Mouse (Mus musculus) thymus, adult 2 months (tissue): ENCODE data around the gene P2ry6. TPM values are rescaled to one million over a fixed set of nuclear protein-coding genes. Genes with fewer than 3 reads are reported as not detected.

ENCODE experiments used
- DNase-seq: peaks from one replicate; pipeline ENCODE4 v3.0.0; 2021
- H3K27ac ChIP-seq: fragments of 200-500 bp; 2 replicates; pipeline ENCODE4 v1.5.1; 2012; ENCODE audit warnings: low read length, control low read depth; ENCODE audit not compliant: control insufficient read depth, insufficient read depth
- H3K27me3 ChIP-seq: fragments of 200-500 bp; 2 replicates; pipeline ENCODE4 v1.6.1; 2012; ENCODE audit warnings: mild to moderate bottlenecking, low read length, moderate library complexity, mixed read lengths; ENCODE audit not compliant: control insufficient read depth, insufficient read depth
- H3K36me3 ChIP-seq: fragments of 200-500 bp; 2 replicates; pipeline ENCODE4 v1.6.1; 2012; ENCODE audit warnings: mild to moderate bottlenecking, low read length, moderate library complexity; ENCODE audit not compliant: control insufficient read depth, insufficient read depth
- H3K4me1 ChIP-seq: fragments of 200-500 bp; replicated peaks from 2 replicates; pipeline ENCODE4 v1.6.1; 2012; ENCODE audit warnings: low read length; ENCODE audit not compliant: control insufficient read depth, insufficient read depth
- H3K4me3 ChIP-seq: fragments of 200-500 bp; 2 replicates; pipeline ENCODE4 v1.5.1; 2012; ENCODE audit warnings: mild to moderate bottlenecking, low read length, control low read depth, moderate library complexity; ENCODE audit not compliant: control insufficient read depth, insufficient read depth
- CTCF ChIP-seq: fragments of 200-500 bp; IDR thresholded peaks from 2 replicates; pipeline ENCODE4 v1.5.1; 2012; ENCODE audit warnings: mild to moderate bottlenecking, control low read depth, low read length, moderate library complexity, borderline replicate concordance; ENCODE audit not compliant: control insufficient read depth, poor library complexity, insufficient read depth; ENCODE audit errors: extremely low read depth
- POLR2A ChIP-seq: fragments of 200-500 bp; IDR thresholded peaks from 2 replicates; pipeline ENCODE4 v1.6.1; 2012; ENCODE audit warnings: mild to moderate bottlenecking, low read length, control low read depth, moderate library complexity; ENCODE audit not compliant: control insufficient read depth, poor library complexity, insufficient read depth; ENCODE audit errors: extremely low read depth
- WGBS: fragments of 180-500 bp; shearing (Covaris S2); methylation state at CpG from one replicate; pipeline ENCODE4 v1.1.7; 2018; 5-methylcytosine and 5-hydroxymethylcytosine counted together
- polyA plus RNA-seq: library from polyadenylated mRNA; depleted of rRNA; stranded (reverse); fragments of >200 nt; gene quantifications from 2 replicates; pipeline ENCODE4 v1.2.3, GENCODE M21; 2012

The P2ry6 gene
- polyA plus RNA-seq, 1 experiment = 36.0 TPM

GRCm38 (mm10) chr7:100924200-100924599 lies 50.2 kb downstream of the P2ry6 start:
- no peak for DNase-seq
- no peaks in the 10 kb centered on the region for H3K4me1 ChIP-seq
- WGBS = 91% methylated on average over 5 of the region's 5 CpGs
- no peaks in the 10 kb centered on the region for H3K36me3 ChIP-seq
- no peak overlapping the region for H3K27ac ChIP-seq
- H3K27me3 ChIP-seq = no peaks in the 10 kb centered on the region
- H3K4me3 ChIP-seq = no peak overlapping the region
- TF ChIP-seq CTCF = no peak
- no peak for TF ChIP-seq POLR2A

GRCm38 (mm10) chr7:100922907-100923306 lies 51.5 kb downstream of the P2ry6 start:
- H3K4me1 ChIP-seq = no peaks in the 10 kb centered on the region
- no peaks in the 10 kb centered on the region for H3K27me3 ChIP-seq
- TF ChIP-seq POLR2A = no peak
- TF ChIP-seq CTCF = no peak
- no peak overlapping the region for H3K27ac ChIP-seq
- no peak overlapping the region for H3K4me3 ChIP-seq
- H3K36me3 ChIP-seq = no peaks in the 10 kb centered on the region
- whole genome bisulfite sequencing = 93% methylated on average over 4 of the region's 4 CpGs
- no peak for DNase-seq

DNA sequence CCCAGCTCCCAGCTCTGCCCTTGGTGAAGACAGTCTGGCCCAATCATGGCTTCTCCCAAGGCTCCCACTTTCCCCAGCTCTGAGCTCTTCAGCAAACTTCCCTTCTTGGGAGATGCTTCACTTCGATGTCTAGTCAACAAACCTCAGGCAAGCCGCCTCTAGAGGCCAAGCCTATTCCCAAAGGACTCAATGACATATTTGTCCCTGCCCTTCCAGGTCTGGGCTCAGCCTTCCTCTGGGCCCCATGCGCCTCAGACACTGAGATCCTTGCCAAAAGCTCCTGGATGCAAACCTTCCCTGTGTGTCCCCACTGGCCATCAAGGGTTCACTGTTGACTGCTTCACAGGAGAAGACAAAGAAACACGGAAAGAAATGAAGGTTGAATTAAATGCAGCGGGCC lies 53.2 kb downstream of the P2ry6 start:
- Histone ChIP-seq H3K27ac (no peak overlapping the region), H3K36me3 (no peaks in the 10 kb centered on the region), H3K4me1 (no peaks in the 10 kb centered on the region), H3K4me3 (no peak overlapping the region), H3K27me3 (no peaks in the 10 kb centered on the region)
- 98% methylated on average over 5 of the region's 5 CpGs for WGBS
- TF ChIP-seq POLR2A = no peak
- no peak for TF ChIP-seq CTCF
- no peak for DNase-seq

DNA sequence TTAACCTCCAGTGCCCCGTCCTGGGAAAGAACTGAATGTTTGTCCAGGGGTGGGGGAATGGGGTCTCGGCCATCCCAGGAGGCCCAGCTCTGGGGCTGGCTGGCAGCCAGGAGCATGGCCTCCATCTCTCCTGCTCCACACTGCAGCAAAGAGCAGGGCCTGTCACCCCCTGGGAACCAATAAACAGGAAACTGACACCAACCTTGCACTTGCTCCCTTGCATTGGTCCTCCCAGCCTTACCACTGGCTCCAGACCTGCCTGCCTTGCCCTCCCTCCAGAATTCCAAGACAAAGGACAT lies 54.7 kb downstream of the P2ry6 start:
- no peaks in the 10 kb centered on the region for H3K4me1 ChIP-seq
- H3K36me3 ChIP-seq = no peaks in the 10 kb centered on the region
- 82% methylated on average over 2 of the region's 2 CpGs for WGBS
- no peaks in the 10 kb centered on the region for H3K27me3 ChIP-seq
- no peak for DNase-seq
- no peak overlapping the region for H3K27ac ChIP-seq
- TF ChIP-seq POLR2A (no peak), CTCF (no peak)
- H3K4me3 ChIP-seq = no peak overlapping the region

DNA sequence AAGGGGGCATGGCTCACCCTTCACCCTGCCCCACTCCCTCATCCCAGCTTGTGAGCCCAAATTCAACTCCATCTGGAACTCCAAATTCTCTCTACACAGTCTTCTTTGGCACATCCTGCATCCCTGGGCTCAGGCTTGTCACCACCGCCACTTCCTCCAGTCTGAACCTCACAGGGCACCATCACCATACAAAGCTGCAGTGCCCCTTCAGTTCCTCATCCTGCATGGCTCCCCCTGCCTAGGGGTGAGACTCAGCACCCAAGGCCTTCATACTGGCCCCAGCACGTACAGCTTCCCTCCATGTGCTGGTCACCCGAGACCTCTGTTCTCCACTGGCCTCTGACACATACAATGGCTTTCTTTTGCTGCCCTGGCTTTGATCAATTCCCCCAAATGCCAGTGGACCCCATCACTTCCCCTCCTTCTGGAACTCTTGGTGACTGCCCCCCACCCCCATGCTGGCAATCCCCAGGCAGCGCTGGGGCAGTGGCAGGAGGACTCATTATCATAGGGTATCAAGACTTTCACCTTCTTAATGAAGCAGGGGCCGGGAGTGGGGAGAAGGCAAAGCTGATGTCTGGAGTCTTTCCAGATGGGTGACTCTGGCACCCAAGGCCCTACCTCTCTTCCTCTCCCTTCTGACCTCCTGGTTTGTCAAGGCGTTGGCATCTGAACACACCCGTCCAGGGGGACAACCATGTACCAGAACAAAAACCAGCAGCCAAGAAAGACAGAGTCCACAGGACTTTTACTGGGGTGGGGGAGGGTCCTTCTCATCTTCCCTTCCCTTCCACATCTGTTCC lies 55.2 kb downstream of the P2ry6 start:
- H3K36me3 ChIP-seq = no peaks in the 10 kb centered on the region
- no peak for TF ChIP-seq CTCF
- no peak for TF ChIP-seq POLR2A
- H3K4me3 ChIP-seq = no peak overlapping the region
- H3K27ac ChIP-seq = no peak overlapping the region
- WGBS = 86% methylated on average over 7 of the region's 7 CpGs
- DNase-seq = no peak
- H3K27me3 ChIP-seq = no peaks in the 10 kb centered on the region
- H3K4me1 ChIP-seq = no peaks in the 10 kb centered on the region

DNA sequence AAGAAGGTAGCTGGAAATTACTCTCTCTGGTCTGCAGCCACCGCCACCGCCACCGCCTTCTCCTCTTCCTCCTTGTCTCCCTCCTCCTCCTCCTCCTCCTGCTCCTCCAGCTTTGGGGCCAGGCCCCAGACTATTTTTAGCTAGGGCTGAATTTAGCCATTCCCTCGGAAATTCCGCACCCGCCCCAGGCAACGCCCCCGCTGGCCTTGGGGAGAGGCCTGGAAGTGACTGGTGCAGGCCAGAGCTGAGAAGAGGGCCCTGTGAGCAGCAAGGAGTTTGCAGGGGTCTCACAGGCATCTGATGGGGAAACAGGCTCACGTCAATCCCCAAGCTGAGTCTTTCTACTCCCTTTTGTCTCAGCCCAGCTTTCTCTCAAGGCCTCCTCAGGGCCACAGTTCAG lies 56.3 kb downstream of the P2ry6 start:
- 88% methylated on average over 9 of the region's 9 CpGs for WGBS
- H3K36me3 ChIP-seq = no peaks in the 10 kb centered on the region

GRCm38 (mm10) chr7:100917751-100918150 lies 56.7 kb downstream of the P2ry6 start:
- TF ChIP-seq POLR2A = no peak
- no peak for TF ChIP-seq CTCF
- no peaks in the 10 kb centered on the region for H3K4me1 ChIP-seq
- H3K27me3 ChIP-seq = no peaks in the 10 kb centered on the region
- H3K36me3 ChIP-seq = no peaks in the 10 kb centered on the region
- no peak overlapping the region for H3K27ac ChIP-seq
- no peak overlapping the region for H3K4me3 ChIP-seq
- WGBS = 94% methylated on average over 6 of the region's 6 CpGs
- DNase-seq = no peak

More for the DNA sequence above, 56.3 kb downstream of the P2ry6 start:
- no peaks in the 10 kb centered on the region for H3K4me1 ChIP-seq
- no peak overlapping the region for H3K27ac ChIP-seq
- H3K27me3 ChIP-seq = no peaks in the 10 kb centered on the region
- no peak overlapping the region for H3K4me3 ChIP-seq
- no peak for DNase-seq
- no peak for TF ChIP-seq CTCF
- TF ChIP-seq POLR2A = no peak
